Mouse (Mus musculus): ENCODE data around the gene Zc2hc1b.

DNA sequence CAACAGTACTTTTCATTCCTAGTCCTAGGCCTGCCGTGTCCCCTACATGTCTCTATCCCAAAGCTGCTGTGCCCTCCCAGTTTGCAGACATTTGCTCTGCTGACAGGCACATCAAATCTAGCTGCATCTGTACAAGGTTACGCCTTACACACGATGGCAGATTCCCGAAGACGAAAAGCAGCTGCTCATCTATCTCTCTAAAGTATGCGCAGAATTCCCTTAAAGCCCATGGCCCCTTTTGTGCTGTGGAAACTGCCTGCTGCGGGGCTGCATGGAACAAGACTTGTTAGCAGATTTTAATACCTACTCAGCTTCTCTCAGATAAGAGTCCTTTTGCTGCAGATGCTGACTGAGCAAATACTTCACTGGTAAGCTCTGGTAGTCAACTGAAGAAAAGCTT, 2.4 kb upstream of the Zc2hc1b start:
- TF ChIP-seq POLR2A (IDR thresholded peaks at IDR 0.05; ENCODE audit: low read depth, low read length) (no peak), CTCF (IDR thresholded peaks at IDR 0.05; ENCODE audit: borderline replicate concordance, insufficient read depth, low read length) (no peak)
